Mouse (Mus musculus) neural tube, embryonic 14.5 days (tissue): ENCODE data around the gene Dhx40. TPM values are rescaled to one million over a fixed set of nuclear protein-coding genes. Genes with fewer than 3 reads are reported as not detected.
"Not testable (repeated sequence)": the region's sequence is repeated elsewhere in the genome, so short reads cannot be mapped to it uniquely, and the experiment has no call there.

ENCODE experiments used
- ATAC-seq: fragments of 200-750 bp; cut with Nextera tagmentation; 2 replicates; pipeline ENCODE4 v1.8.0; 2017; ENCODE audit warnings: low read depth, mild to moderate bottlenecking, moderate TSS enrichment, moderate library complexity
- H3K27ac ChIP-seq: fragments of 300-500 bp; sonication (generic); 2 replicates; pipeline ENCODE4 v1.5.1; 2014; ENCODE audit warnings: low read depth, mild to moderate bottlenecking, control low read depth, low read length, moderate library complexity, mixed read lengths
- H3K27me3 ChIP-seq: fragments of 300-500 bp; sonication (generic); 2 replicates; pipeline ENCODE4 v1.6.1; 2014; ENCODE audit warnings: low read length; ENCODE audit not compliant: control insufficient read depth, insufficient read depth
- H3K36me3 ChIP-seq: fragments of 300-500 bp; sonication (generic); 2 replicates; pipeline ENCODE4 v1.6.1; 2014; ENCODE audit warnings: low read length, mixed read lengths; ENCODE audit not compliant: control insufficient read depth, insufficient read depth
- H3K4me1 ChIP-seq: fragments of 300-500 bp; sonication (generic); 2 replicates; pipeline ENCODE4 v1.6.1; 2014; ENCODE audit warnings: low read length; ENCODE audit not compliant: control insufficient read depth, insufficient read depth
- H3K4me2 ChIP-seq: fragments of 300-500 bp; sonication (generic); 2 replicates; pipeline ENCODE4 v1.6.1; 2014; ENCODE audit warnings: mild to moderate bottlenecking, low read depth, low read length, control low read depth
- H3K4me3 ChIP-seq: fragments of 300-500 bp; sonication (generic); 2 replicates; pipeline ENCODE4 v1.5.1; 2014; ENCODE audit warnings: low read depth, low read length, control low read depth, mixed read lengths
- H3K9ac ChIP-seq: fragments of 300-500 bp; sonication (generic); replicated peaks from 2 replicates; pipeline ENCODE4 v1.6.1; 2014; ENCODE audit warnings: low read depth, mild to moderate bottlenecking, control low read depth, low read length, mixed read lengths
- H3K9me3 ChIP-seq: fragments of 300-500 bp; sonication (generic); 2 replicates; pipeline ENCODE4 v1.6.1; 2016; ENCODE audit warnings: low read length; ENCODE audit not compliant: control insufficient read depth
- WGBS: fragments of 180-500 bp; shearing (Covaris S2); extraction: QIAGEN DNeasy Blood & Tissue Kit; methylation state at CpG from one replicate; pipeline ENCODE4 v1.1.7; 2014; 5-methylcytosine and 5-hydroxymethylcytosine counted together
- polyA plus RNA-seq: library from polyadenylated mRNA; unstranded; fragments of >200 nt; fragmentation: Nextera tagmentation; extraction: Ambion mirVana; gene quantifications from 2 replicates; pipeline ENCODE4 v1.2.1, GENCODE M21; 2014

Dhx40 gene
- polyA plus RNA-seq, 1 experiment from 2014 or later = 19.3 TPM

DNA sequence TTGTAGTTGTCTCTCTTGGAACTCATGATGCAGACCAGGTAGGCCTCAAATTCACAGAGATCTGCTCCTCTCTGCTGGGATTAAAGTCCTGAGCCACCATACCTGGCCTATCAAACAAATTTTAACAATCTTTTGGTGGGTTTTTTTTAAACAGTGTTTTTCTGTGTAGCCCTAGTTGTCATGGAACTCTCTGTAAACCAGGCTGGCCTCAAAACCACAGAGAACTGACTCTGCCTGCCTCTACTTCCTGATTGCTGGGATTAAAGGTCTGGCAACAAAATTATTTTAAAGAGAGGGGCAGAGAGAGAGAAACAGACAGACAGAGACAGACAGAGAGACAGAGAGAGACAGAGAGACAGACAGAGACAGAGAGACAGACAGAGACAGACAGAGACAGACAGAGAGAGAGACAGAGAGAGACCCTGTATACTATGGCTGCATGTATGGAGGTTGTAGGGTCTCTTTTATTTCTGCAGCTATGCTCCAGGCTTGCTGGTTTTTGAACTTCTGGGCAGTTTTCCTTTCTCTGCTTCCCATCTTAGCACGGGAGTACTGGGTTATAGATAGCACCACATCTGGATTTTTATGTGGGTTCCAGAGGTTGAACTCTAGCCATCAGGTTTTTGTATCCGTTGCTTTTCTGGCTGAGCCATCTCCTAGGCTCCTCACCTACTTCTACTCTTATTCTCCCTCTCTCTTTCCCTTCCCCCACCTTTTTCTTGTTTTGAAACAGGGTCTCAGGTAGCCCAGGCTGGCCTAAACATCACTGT lies 20.1 kb upstream of the Dhx40 start:
- no peaks in the 10 kb centered on the region for H3K9me3 ChIP-seq
- H3K4me3 ChIP-seq = no peak overlapping the region
- ATAC-seq = no peak
- H3K4me2 ChIP-seq = no peak overlapping the region
- no peaks in the 10 kb centered on the region for H3K4me1 ChIP-seq
- no peak overlapping the region for H3K27ac ChIP-seq
- 82% methylated on average over 2 of the region's 2 CpGs for WGBS
- H3K27me3 ChIP-seq = no peaks in the 10 kb centered on the region
- no peaks in the 10 kb centered on the region for H3K36me3 ChIP-seq
- H3K9ac ChIP-seq = no peak overlapping the region

DNA sequence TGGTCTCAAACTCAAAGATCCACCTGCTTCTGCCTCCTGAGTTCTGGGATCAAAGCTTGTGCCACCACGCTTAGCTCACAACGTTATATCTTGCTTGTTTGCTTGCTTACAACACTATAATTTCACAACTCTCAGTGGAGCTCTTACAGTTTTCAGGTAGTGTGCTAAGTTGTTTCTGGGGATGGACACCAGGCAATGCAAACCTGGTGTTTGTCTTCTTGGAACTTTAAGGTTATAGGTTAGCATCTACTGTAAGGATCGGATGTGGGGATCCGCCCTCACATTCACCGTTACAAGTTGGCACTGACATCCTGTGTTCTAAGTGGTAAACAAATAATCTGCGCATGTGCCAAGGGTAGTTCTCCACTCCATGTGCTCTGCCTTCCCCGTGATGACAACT lies 16.9 kb upstream of the Dhx40 start:
- H3K4me3 ChIP-seq = no peak overlapping the region
- no peak overlapping the region for H3K9ac ChIP-seq
- H3K4me1 ChIP-seq = no peaks in the 10 kb centered on the region
- no peaks in the 10 kb centered on the region for H3K36me3 ChIP-seq
- H3K4me2 ChIP-seq = no peak overlapping the region
- H3K9me3 ChIP-seq = no peaks in the 10 kb centered on the region
- WGBS = 97% methylated on average over 6 of the region's 7 CpGs
- ATAC-seq = no peak
- no peaks in the 10 kb centered on the region for H3K27me3 ChIP-seq
- no peak overlapping the region for H3K27ac ChIP-seq

DNA sequence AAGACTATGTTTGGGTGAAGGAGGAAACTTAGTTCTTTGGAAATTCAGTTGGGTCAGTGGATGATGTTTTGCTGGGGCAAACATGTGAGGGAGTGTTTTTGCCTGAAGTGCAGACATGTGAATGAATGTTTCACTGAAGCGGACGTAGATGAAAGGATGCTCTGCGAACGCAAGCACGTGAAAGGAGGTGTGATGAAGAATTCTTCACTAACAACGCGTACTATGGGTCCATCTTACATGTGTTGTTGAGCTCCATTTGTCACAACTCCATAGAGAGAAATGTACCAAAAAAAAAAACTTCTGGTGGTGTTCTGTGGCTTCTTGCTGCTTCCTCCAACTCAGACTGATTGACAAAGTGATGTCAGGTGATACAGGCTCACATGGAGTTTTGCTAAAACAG lies 15.0 kb upstream of the Dhx40 start:
- H3K4me2 ChIP-seq = no peak overlapping the region
- ATAC-seq = no peak
- H3K9ac ChIP-seq = no peak overlapping the region
- 88% methylated on average over 7 of the region's 7 CpGs for WGBS
- H3K4me3 ChIP-seq = no peak overlapping the region
- no peaks in the 10 kb centered on the region for H3K27me3 ChIP-seq
- no peaks in the 10 kb centered on the region for H3K9me3 ChIP-seq
- H3K27ac ChIP-seq = no peak overlapping the region
- no peaks in the 10 kb centered on the region for H3K4me1 ChIP-seq
- H3K36me3 ChIP-seq = no peaks in the 10 kb centered on the region

DNA sequence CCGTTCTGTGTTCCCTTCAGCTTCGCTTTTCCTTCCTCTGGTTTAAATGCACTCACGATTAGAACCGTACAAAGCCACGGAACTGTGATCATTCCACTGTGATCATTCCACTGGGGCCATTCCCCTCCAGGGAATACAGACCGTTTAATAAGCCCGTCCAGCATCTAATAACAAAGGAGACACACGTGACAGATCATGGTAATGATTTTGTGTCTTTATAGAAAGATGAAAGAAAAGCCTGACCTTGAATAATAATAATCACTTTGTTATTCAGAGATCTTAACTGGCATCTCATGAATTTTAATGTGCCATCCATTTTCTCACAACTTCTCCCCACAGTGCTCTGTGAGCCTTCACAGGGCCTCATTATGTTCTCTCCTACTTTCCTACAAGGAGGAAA lies 12.0 kb upstream of the Dhx40 start:
- Histone ChIP-seq H3K4me2 (no peak overlapping the region), H3K27ac (peak overlapping the region; percentile 2; the same call in 1 of the 2 replicates)

DNA sequence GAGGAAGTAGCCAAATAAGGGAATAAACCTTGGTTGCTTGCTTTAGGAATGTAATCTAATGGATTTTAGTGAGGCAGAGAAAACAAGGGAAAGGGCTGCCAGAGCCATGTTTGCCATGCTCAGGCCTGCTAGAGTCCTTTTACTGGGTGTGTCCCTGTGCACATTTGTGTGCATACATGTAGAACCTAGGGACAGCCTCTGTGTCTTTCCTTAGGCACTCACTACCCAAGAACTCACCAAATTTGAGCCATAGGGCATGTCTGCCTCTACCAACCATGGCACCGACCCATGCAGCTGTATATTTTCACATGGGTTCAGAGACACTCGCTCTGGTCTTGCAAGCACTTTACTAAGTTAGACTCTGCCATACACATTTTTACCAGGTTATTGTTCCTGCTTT lies 11.4 kb upstream of the Dhx40 start:
- ATAC-seq = no peak
- no peaks in the 10 kb centered on the region for H3K4me1 ChIP-seq
- H3K9ac ChIP-seq = no peak overlapping the region
- no peaks in the 10 kb centered on the region for H3K9me3 ChIP-seq
- H3K27me3 ChIP-seq = no peaks in the 10 kb centered on the region
- H3K4me2 ChIP-seq = no peak overlapping the region
- peak overlapping the region; percentile 2; the same call in 1 of the 2 replicates for H3K27ac ChIP-seq
- WGBS = 90% methylated on average over 2 of the region's 2 CpGs
- no peaks in the 10 kb centered on the region for H3K36me3 ChIP-seq
- no peak overlapping the region for H3K4me3 ChIP-seq

More for the DNA sequence above, 12.0 kb upstream of the Dhx40 start:
- Histone ChIP-seq H3K27me3 (no peaks in the 10 kb centered on the region), H3K36me3 (no peaks in the 10 kb centered on the region), H3K9me3 (no peaks in the 10 kb centered on the region), H3K4me1 (no peaks in the 10 kb centered on the region), H3K9ac (no peak overlapping the region), H3K4me3 (no peak overlapping the region)
- 15% methylated on average over 8 of the region's 8 CpGs for WGBS
- ATAC-seq = no peak

DNA sequence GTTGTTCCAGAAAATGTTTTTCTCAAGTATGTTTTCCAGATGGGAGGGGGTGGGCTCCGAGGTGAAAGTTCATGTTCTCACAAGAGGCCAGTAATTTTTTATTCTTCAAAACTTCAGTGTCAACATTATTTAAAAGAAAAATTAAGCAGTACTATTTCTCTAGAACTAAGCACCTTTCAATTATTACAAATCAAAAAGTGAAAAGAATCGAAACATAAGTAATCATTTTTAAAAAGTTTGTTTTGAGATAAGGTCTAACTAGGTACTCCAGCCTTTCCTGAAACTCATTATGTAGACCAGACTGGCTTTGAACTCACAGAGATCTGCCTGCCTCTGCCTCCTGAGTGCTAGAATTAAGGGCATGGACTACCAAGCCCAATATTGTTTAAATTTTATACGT lies 8.7 kb upstream of the Dhx40 start:
- ATAC-seq, H3K27me3 ChIP-seq, H3K9me3 ChIP-seq, H3K36me3 ChIP-seq, H3K9ac ChIP-seq, H3K4me2 ChIP-seq, H3K27ac ChIP-seq, H3K4me3 ChIP-seq, H3K4me1 ChIP-seq: not testable (repeated sequence)
- WGBS = over 99% methylated on average over 3 of the region's 3 CpGs

DNA sequence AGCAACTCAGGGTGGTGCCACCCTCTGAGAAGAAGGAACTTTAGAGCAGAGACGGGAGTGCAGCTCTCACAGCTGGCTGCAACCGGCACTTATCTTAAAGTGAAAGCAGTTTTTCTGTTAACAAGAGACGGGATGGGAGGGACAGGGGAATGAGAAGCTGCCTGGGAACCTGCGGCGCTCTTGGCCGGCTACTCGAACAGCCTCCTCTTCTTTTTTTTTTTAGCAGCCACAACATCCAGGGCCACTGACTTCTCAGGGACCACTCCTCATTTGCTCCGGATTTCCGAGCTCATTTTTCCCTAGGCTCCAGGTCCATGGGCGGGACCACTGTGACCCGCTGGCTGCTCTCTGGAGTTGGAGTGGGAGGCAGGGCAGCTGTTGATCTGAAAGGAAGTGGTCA lies 6.9 kb upstream of the Dhx40 start:
- H3K27ac ChIP-seq, H3K4me1 ChIP-seq, H3K27me3 ChIP-seq, H3K9ac ChIP-seq, H3K4me2 ChIP-seq, H3K4me3 ChIP-seq, H3K36me3 ChIP-seq, H3K9me3 ChIP-seq, ATAC-seq: not testable (repeated sequence)
- 4% methylated on average over 3 of the region's 11 CpGs for WGBS

DNA sequence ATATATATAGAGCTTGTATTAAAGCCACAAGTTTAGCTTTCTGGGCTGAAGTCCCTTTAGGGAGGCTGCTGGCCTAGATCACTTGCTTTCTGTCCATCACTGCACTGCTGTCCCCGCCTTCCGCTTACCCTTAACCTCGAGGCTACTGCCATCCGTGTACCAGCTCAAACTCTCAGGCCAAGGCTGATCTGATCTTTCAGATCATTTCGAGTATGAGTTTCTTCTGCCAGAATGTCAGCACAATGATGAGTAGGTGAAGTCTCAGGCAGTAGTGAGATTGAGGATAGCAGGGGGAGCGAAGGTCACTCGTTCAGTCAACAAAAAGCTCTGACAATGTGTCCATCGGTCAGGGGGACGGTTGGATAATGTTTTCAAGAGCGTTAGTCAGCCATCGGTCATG lies 5.7 kb upstream of the Dhx40 start:
- not testable (repeated sequence) for H3K9me3 ChIP-seq, ATAC-seq

DNA sequence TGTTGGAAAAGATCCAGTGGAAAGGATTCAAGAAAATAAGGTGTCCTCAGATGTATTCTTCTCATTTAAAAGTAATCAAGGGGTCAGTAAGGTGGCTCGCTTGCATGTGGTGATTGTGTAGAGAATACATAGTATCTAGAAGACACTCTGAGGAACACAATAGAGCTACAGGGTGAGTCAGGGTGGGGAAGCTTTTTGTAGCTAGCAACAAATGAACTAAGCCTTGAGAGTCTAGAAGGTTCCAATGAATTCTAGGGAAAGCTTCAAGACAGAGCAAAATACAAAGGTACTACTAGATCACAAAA lies 3.7 kb upstream of the Dhx40 start:
- no peak for ATAC-seq
- H3K36me3 ChIP-seq = no peaks in the 10 kb centered on the region
- no peak overlapping the region for H3K27ac ChIP-seq
- no peaks in the 10 kb centered on the region for H3K9me3 ChIP-seq
- no peaks in the 10 kb centered on the region for H3K27me3 ChIP-seq
- no peak overlapping the region for H3K9ac ChIP-seq
- no peak overlapping the region for H3K4me3 ChIP-seq
- peaks cover 9% of the 10 kb centered on the region for H3K4me1 ChIP-seq
- WGBS = 96% methylated on average over 1 of the region's 1 CpGs
- H3K4me2 ChIP-seq = no peak overlapping the region

More for the DNA sequence above, 5.7 kb upstream of the Dhx40 start:
- H3K27me3 ChIP-seq, H3K36me3 ChIP-seq, H3K4me3 ChIP-seq, H3K27ac ChIP-seq, H3K9ac ChIP-seq, H3K4me2 ChIP-seq, H3K4me1 ChIP-seq: not testable (repeated sequence)
- 81% methylated on average over 5 of the region's 11 CpGs for WGBS
